Mouse (Mus musculus): ENCODE results near the gene Abhd15.

DNA sequence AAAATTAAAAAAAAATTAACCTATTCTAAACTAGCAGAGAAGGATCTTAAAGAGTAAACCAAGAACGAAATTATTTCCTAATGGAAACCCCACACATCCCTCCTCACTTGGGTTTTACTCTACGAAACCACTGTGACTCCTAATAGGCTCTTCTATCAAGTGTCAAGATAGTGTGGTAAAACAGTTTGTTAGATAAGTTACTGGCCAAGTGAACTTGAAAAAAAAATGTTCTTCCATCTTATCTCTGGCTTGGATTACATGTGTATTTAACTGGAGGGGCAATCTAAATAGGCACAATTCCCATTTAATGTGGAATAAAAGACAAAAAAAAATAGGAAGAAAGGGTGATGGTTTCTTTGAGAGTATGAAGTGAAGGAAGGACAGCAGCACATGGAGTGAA lies 15.9 kb downstream of the Abhd15 start:
- no peak for TF ChIP-seq CTCF (IDR thresholded peaks at IDR 0.05)
- no peak for TF ChIP-seq EP300 (IDR thresholded peaks at IDR 0.05; ENCODE audit: insufficient read depth, low read depth, low read length)
- no peak for TF ChIP-seq POLR2A (IDR thresholded peaks at IDR 0.05; ENCODE audit: insufficient read depth, low read depth, low read length)

Measured in heart, adult 2 months (tissue).